Mouse (Mus musculus): ENCODE results near the gene Efhd1.

Gene Efhd1

GRCm38 (mm10) chr1:87282413-87282788, 18.2 kb downstream of the Efhd1 start:
- no peak for TF ChIP-seq GATA4 (IDR thresholded peaks at IDR 0.05; ENCODE audit: insufficient replicate concordance, low read length)

GRCm38 (mm10) chr1:87283410-87283960, 19.3 kb downstream of the Efhd1 start:
- TF ChIP-seq GATA4 (IDR thresholded peaks at IDR 0.05; ENCODE audit: insufficient replicate concordance, low read length), result no peak

GRCm38 (mm10) chr1:87287105-87287504, 22.9 kb downstream of the Efhd1 start:
- TF ChIP-seq GATA4 (IDR thresholded peaks at IDR 0.05; ENCODE audit: insufficient replicate concordance, low read length), result no peak

GRCm38 (mm10) chr1:87291416-87291815, 27.3 kb downstream of the Efhd1 start:
- TF ChIP-seq GATA4 (IDR thresholded peaks at IDR 0.05; ENCODE audit: insufficient replicate concordance, low read length), result no peak

- TF ChIP-seq GATA4 (IDR thresholded peaks at IDR 0.05; ENCODE audit: insufficient replicate concordance, low read length), result no peak
Measured at GRCm38 (mm10) chr1:87292420-87293190, 28.4 kb downstream of the Efhd1 start.

- TF ChIP-seq GATA4 (IDR thresholded peaks at IDR 0.05; ENCODE audit: insufficient replicate concordance, low read length), result no peak
Measured at GRCm38 (mm10) chr1:87294063-87294710, 30.0 kb downstream of the Efhd1 start.

- TF ChIP-seq GATA4 (IDR thresholded peaks at IDR 0.05; ENCODE audit: insufficient replicate concordance, low read length), result no peak
Measured at GRCm38 (mm10) chr1:87294951-87295350, 30.8 kb downstream of the Efhd1 start.

- no peak for TF ChIP-seq GATA4 (IDR thresholded peaks at IDR 0.05; ENCODE audit: insufficient replicate concordance, low read length)
Measured at GRCm38 (mm10) chr1:87297346-87297925, 33.3 kb downstream of the Efhd1 start.

- TF ChIP-seq GATA4 (IDR thresholded peaks at IDR 0.05; ENCODE audit: insufficient replicate concordance, low read length), result no peak
Measured at GRCm38 (mm10) chr1:87300360-87301286, 36.5 kb downstream of the Efhd1 start.

- no peak for TF ChIP-seq GATA4 (IDR thresholded peaks at IDR 0.05; ENCODE audit: insufficient replicate concordance, low read length)
Measured at GRCm38 (mm10) chr1:87301971-87302370, 37.8 kb downstream of the Efhd1 start.

- TF ChIP-seq GATA4 (IDR thresholded peaks at IDR 0.05; ENCODE audit: insufficient replicate concordance, low read length), result no peak
Measured at GRCm38 (mm10) chr1:87308952-87309351, 44.8 kb downstream of the Efhd1 start.

- no peak for TF ChIP-seq GATA4 (IDR thresholded peaks at IDR 0.05; ENCODE audit: insufficient replicate concordance, low read length)
Measured at GRCm38 (mm10) chr1:87309621-87310020, 45.5 kb downstream of the Efhd1 start.

GRCm38 (mm10) chr1:87312681-87313080, 48.5 kb downstream of the Efhd1 start:
- no peak for TF ChIP-seq GATA4 (IDR thresholded peaks at IDR 0.05; ENCODE audit: insufficient replicate concordance, low read length)

GRCm38 (mm10) chr1:87313116-87313515, 49.0 kb downstream of the Efhd1 start:
- no peak for TF ChIP-seq GATA4 (IDR thresholded peaks at IDR 0.05; ENCODE audit: insufficient replicate concordance, low read length)

Data from liver, adult (tissue).